Mouse (Mus musculus) brain, embryonic 14.5 days (tissue): ENCODE results near the gene Drg1.

Source experiments
- CTCF ChIP-seq: fragments of 200-500 bp; IDR thresholded peaks from 2 replicates; pipeline ENCODE4 v1.5.1; 2012; ENCODE audit warnings: inconsistent platforms, mild to moderate bottlenecking, moderate library complexity, borderline replicate concordance; ENCODE audit not compliant: insufficient read depth, insufficient read length; ENCODE audit errors: extremely low read depth
- POLR2A ChIP-seq: fragments of 200-500 bp; IDR thresholded peaks from 2 replicates; pipeline ENCODE4 v1.6.1; 2012; ENCODE audit warnings: mild to moderate bottlenecking, inconsistent platforms, borderline replicate concordance; ENCODE audit not compliant: poor library complexity, insufficient read depth, insufficient read length, severe bottlenecking; ENCODE audit errors: extremely low read depth

DNA sequence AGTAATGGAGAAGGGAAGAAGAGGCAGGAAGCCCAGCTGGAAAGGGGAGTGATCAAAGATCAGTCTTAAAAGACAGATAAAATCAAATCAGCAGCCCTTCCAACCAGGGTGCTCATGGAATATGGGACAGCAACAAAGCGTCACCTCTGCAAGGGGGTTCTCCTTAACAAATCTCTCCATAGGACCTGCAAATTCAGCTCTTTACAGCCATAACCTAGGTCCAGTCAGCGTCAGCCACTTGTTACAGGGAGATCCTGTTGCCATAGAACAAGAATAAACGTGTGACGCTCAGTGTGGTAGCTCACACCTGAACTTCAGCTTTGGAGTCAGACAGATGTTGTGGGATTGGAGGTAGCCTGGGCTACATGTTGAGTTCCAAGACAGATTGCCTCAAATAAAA is 3.0 kb upstream of the Drg1 start:
- TF ChIP-seq CTCF (no peak), POLR2A (no peak)
